Mouse (Mus musculus) hindbrain, embryonic 16.5 days (tissue): ENCODE measurements around the gene Klhl11. TPM values are rescaled to one million over a fixed set of nuclear protein-coding genes. Genes with fewer than 3 reads are reported as not detected.

ENCODE experiments used
- microRNA-seq: library from miRNA; unstranded; fragments of <30 nt; microRNA quantifications from one replicate; pipeline ENCODE4, GENCODE M21; 2017
- polyA plus RNA-seq: library from polyadenylated mRNA; unstranded; fragments of >200 nt; fragmentation: Nextera tagmentation; extraction: Ambion mirVana; gene quantifications from 2 replicates; pipeline ENCODE4 v1.2.1, GENCODE M21; 2015

Gene Klhl11
- polyA plus RNA-seq, 1 experiment from 2014 or later, result 9.1 TPM

Small RNAs within 50 kb of the gene (microRNA-seq; reads per million reads assigned to microRNA genes)
- gene Gm27374 (not detected), gene Mir7116 (not detected)

Other genes starting within 250 kb of the Klhl11 start
- not detected in 2 replicates for gene Krt16, start 223.8 kb downstream of the Klhl11 start, polyA plus RNA-seq
- 0.36 and 0.70 TPM in 2 replicates for gene Krt17, start 211.7 kb downstream of the Klhl11 start, polyA plus RNA-seq
- gene Krt42, start 202.9 kb downstream of the Klhl11 start, polyA plus RNA-seq, result not detected in 2 replicates
- gene Eif1, start 152.9 kb downstream of the Klhl11 start, polyA plus RNA-seq, result 1,208 and 1,248 TPM in 2 replicates
- 0.52 TPM in 1 of 2 replicates, not detected in the other for gene Gast, start 138.3 kb downstream of the Klhl11 start, polyA plus RNA-seq
- gene Hap1, start 116.6 kb downstream of the Klhl11 start, polyA plus RNA-seq, result 316 and 333 TPM in 2 replicates
- gene Jup, start 75.0 kb downstream of the Klhl11 start, polyA plus RNA-seq, result 68.8 and 77.7 TPM in 2 replicates
- gene P3h4, start 57.9 kb downstream of the Klhl11 start, polyA plus RNA-seq, result 21.5 and 25.5 TPM in 2 replicates
- 29.2 and 33.1 TPM in 2 replicates for gene Fkbp10, start 57.0 kb downstream of the Klhl11 start, polyA plus RNA-seq
- 127 TPM in 2 replicates for gene Nt5c3b, start 30.9 kb downstream of the Klhl11 start, polyA plus RNA-seq
- 0.75 and 1.2 TPM in 2 replicates for gene Klhl10, start 30.8 kb downstream of the Klhl11 start, polyA plus RNA-seq
- gene Acly, start 55.3 kb upstream of the Klhl11 start, polyA plus RNA-seq, result 215 and 253 TPM in 2 replicates
- gene Ttc25, start 72.9 kb upstream of the Klhl11 start, polyA plus RNA-seq, result 2.2 and 2.5 TPM in 2 replicates
- 72.6 and 85.0 TPM in 2 replicates for gene Cnp, start 102.2 kb upstream of the Klhl11 start, polyA plus RNA-seq
- 99.1 and 103 TPM in 2 replicates for gene Nkiras2, start 146.5 kb upstream of the Klhl11 start, polyA plus RNA-seq
- gene Dnajc7, start 147.4 kb upstream of the Klhl11 start, polyA plus RNA-seq, result 290 and 293 TPM in 2 replicates
- gene Zfp385c, start 219.7 kb upstream of the Klhl11 start, polyA plus RNA-seq, result 2.0 and 2.3 TPM in 2 replicates
- gene Dhx58, start 231.5 kb upstream of the Klhl11 start, polyA plus RNA-seq, result 2.5 and 2.6 TPM in 2 replicates
- 62.2 and 67.8 TPM in 2 replicates for gene Kat2a, start 239.7 kb upstream of the Klhl11 start, polyA plus RNA-seq
- gene Hspb9, start 241.1 kb upstream of the Klhl11 start, polyA plus RNA-seq, result 0.34 TPM in 1 of 2 replicates, not detected in the other